Mouse (Mus musculus) small intestine, adult 2 months (tissue): ENCODE results near the gene Il20rb. TPM values are rescaled to one million over a fixed set of nuclear protein-coding genes. Genes with fewer than 3 reads are reported as not detected.

Experiments
- H3K27ac ChIP-seq: fragments of 200-500 bp; 2 replicates; pipeline ENCODE4 v1.5.1; 2012; ENCODE audit warnings: low read depth, low read length, control low read depth, inconsistent platforms; ENCODE audit not compliant: insufficient read depth
- H3K27me3 ChIP-seq: fragments of 200-500 bp; 2 replicates; pipeline ENCODE4 v1.6.1; 2012; ENCODE audit warnings: mild to moderate bottlenecking, moderate library complexity, low read length, inconsistent platforms; ENCODE audit not compliant: control insufficient read depth, insufficient read depth
- H3K36me3 ChIP-seq: fragments of 200-500 bp; 2 replicates; pipeline ENCODE4 v1.6.1; 2012; ENCODE audit warnings: mild to moderate bottlenecking, low read length, control low read depth, inconsistent platforms; ENCODE audit not compliant: control insufficient read depth, insufficient read depth
- H3K4me1 ChIP-seq: fragments of 200-500 bp; 2 replicates; pipeline ENCODE4 v1.6.1; 2012; ENCODE audit warnings: low read length, inconsistent platforms, mixed read lengths; ENCODE audit not compliant: control insufficient read depth, insufficient read depth, insufficient read length
- H3K4me3 ChIP-seq: fragments of 200-500 bp; 2 replicates; pipeline ENCODE4 v1.5.1; 2012; ENCODE audit warnings: low read depth, mild to moderate bottlenecking, control low read depth, inconsistent platforms, low read length, moderate library complexity
- CTCF ChIP-seq: fragments of 200-500 bp; IDR thresholded peaks from 2 replicates; pipeline ENCODE4 v1.5.1; 2012; ENCODE audit warnings: low read depth, mild to moderate bottlenecking, control low read depth, inconsistent platforms, low read length, moderate library complexity, mixed read lengths; ENCODE audit not compliant: insufficient replicate concordance, insufficient read length; ENCODE audit errors: extremely low read depth
- POLR2A ChIP-seq: fragments of 200-500 bp; IDR thresholded peaks from 2 replicates; pipeline ENCODE4 v1.6.1; 2012; ENCODE audit warnings: low read depth, mild to moderate bottlenecking, control low read depth, inconsistent platforms, low read length, moderate library complexity
- WGBS: fragments of 180-500 bp; shearing (Covaris S2); methylation state at CpG from one replicate; pipeline ENCODE4 v1.1.7; 2018; 5-methylcytosine and 5-hydroxymethylcytosine counted together
- polyA plus RNA-seq: library from polyadenylated mRNA; depleted of rRNA; stranded (reverse); fragments of >200 nt; gene quantifications from 2 replicates; pipeline ENCODE4 v1.2.3, GENCODE M21; 2012

Gene Il20rb
- polyA plus RNA-seq, 1 experiment = 1.1 TPM

DNA sequence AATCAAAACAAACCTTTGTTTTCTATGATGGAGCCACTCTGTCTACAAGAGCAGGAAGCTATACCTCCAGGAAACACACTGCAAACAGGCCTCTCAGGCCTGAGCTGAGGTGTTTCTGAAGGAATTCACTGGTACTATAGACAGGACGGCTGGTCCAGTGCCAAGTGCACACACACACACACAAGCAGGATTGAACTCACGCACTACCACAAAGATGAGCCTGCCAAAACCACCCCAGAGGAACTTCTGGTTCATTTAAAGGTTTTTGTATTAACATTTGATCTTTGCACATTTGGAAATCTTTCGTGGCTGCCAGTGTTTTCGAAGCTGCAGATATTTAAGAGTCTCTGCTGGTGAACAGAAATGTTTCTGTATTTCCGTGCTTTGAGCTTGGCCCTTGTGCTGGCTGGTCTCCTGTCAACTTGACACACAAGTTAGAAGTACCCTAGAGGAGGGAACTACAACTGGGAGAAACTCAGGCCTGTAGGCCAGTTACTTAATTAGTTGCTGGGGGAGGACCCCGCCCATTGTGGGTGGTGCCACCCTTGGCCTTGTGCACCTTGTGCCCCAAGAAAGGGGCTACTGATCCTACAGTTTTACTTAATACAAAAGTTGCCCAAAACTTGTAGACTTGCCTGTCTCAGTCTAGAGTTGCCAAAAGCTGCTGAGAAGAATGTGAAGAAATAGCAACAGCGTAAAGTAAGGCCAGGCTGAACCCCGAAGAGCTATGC, 49.6 kb downstream of the Il20rb start:
- Histone ChIP-seq H3K27ac (no peak overlapping the region), H3K27me3 (no peaks in the 10 kb centered on the region), H3K36me3 (no peaks in the 10 kb centered on the region), H3K4me3 (no peak overlapping the region), H3K4me1 (no peaks in the 10 kb centered on the region)
- TF ChIP-seq POLR2A (no peak), CTCF (no peak)
- 86% methylated on average over 8 of the region's 8 CpGs for WGBS

DNA sequence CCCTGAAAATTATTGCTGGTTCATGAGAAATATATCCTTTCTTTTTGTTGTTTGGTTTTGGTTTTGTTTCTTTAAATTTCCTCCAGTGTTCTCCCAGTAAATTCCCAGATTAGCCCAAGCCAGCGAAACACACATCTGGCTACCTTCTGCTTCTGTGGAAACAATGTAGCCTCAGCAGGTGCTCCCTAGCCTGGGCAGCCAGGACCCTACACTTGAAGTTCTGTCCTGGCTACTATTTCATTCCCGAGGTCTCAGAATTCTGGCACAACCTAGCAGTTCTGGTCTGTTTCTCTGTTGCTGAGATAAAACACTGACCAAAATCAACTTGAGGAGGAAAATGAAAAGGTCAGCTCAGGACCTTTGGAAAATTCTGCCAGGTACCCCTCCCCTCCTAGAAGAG, 55.2 kb downstream of the Il20rb start:
- no peak overlapping the region for H3K27ac ChIP-seq
- H3K4me1 ChIP-seq = no peaks in the 10 kb centered on the region
- no peak overlapping the region for H3K4me3 ChIP-seq
- no peaks in the 10 kb centered on the region for H3K27me3 ChIP-seq
- no peak for TF ChIP-seq CTCF
- no peak for TF ChIP-seq POLR2A
- H3K36me3 ChIP-seq = no peaks in the 10 kb centered on the region
- WGBS = 71% methylated on average over 2 of the region's 2 CpGs

DNA sequence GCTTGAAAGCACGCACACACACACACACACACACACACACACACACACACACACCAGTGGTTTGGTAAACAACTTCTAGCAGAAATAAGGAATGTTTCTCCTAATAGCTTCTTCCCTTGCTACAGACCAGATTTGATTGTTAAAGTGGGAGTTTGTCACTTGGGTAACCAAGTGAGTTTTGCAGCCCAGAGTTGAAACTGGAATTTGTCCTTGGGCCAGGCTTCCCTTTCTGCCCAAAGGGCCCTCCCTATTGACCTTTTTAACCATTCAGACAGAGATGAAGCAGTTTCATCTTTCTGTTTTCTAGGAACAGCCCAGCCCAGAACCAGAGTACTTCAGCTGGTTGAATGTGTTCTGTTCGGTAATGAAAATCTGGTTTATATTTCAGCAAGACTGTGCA, 55.7 kb downstream of the Il20rb start:
- no peak overlapping the region for H3K27ac ChIP-seq
- no peaks in the 10 kb centered on the region for H3K4me1 ChIP-seq
- H3K4me3 ChIP-seq = no peak overlapping the region
- no peaks in the 10 kb centered on the region for H3K27me3 ChIP-seq
- no peaks in the 10 kb centered on the region for H3K36me3 ChIP-seq
- 74% methylated on average over 2 of the region's 2 CpGs for WGBS
- TF ChIP-seq POLR2A (no peak), CTCF (no peak)

GRCm38 (mm10) chr9:100419644-100420043, 66.9 kb downstream of the Il20rb start:
- H3K36me3 ChIP-seq = no peaks in the 10 kb centered on the region
- H3K4me3 ChIP-seq = no peak overlapping the region
- WGBS = 76% methylated on average over 8 of the region's 8 CpGs
- H3K4me1 ChIP-seq = no peaks in the 10 kb centered on the region
- H3K27me3 ChIP-seq = no peaks in the 10 kb centered on the region
- H3K27ac ChIP-seq = no peak overlapping the region
- TF ChIP-seq CTCF (no peak), POLR2A (no peak)

- H3K36me3 ChIP-seq = no peaks in the 10 kb centered on the region
- no peak overlapping the region for H3K4me3 ChIP-seq
- H3K27me3 ChIP-seq = no peaks in the 10 kb centered on the region
- no peak for TF ChIP-seq POLR2A
- TF ChIP-seq CTCF = no peak
- H3K4me1 ChIP-seq = no peaks in the 10 kb centered on the region
- no peak overlapping the region for H3K27ac ChIP-seq
- 77% methylated on average over 8 of the region's 8 CpGs for WGBS
These were observed 67.5 kb downstream of the Il20rb start for GRCm38 (mm10) chr9:100419103-100419502.

GRCm38 (mm10) chr9:100416756-100417155, 69.8 kb downstream of the Il20rb start:
- Histone ChIP-seq H3K4me1 (no peaks in the 10 kb centered on the region), H3K27me3 (no peaks in the 10 kb centered on the region), H3K27ac (no peak overlapping the region), H3K4me3 (no peak overlapping the region), H3K36me3 (no peaks in the 10 kb centered on the region)
- 43% methylated on average over 1 of the region's 1 CpGs for WGBS
- TF ChIP-seq POLR2A (no peak), CTCF (no peak)

DNA sequence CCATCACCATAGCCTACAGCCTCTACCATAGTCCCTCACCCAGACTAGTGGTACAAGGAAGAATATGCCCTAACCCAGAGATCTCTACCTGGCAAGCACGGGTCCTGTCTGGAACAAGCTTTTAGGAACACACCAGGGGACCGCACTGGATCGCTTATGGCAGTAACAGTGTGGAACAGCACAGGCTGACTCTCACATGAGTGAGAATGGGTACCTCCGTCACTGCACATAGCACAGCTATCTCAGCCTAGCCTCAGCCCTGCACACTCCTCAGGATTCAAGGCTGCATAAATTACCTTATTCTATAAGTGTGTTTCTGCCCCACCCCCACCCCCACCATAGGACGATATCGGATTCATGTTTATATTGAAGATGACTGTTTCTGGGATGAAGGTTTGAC, 70.3 kb downstream of the Il20rb start:
- Histone ChIP-seq H3K27ac (no peak overlapping the region), H3K4me1 (no peaks in the 10 kb centered on the region), H3K36me3 (no peaks in the 10 kb centered on the region), H3K27me3 (no peaks in the 10 kb centered on the region), H3K4me3 (no peak overlapping the region)
- WGBS = 83% methylated on average over 6 of the region's 6 CpGs
- TF ChIP-seq POLR2A (no peak), CTCF (no peak)
